Mouse (Mus musculus) MEL (cell line): ENCODE data around the gene Camta1. TPM values are rescaled to one million over a fixed set of nuclear protein-coding genes. Genes with fewer than 3 reads are reported as not detected.

Experiments
- DNase-seq: peaks from one replicate; pipeline ENCODE4 v3.0.0; 2011; ENCODE audit warnings: low read depth, low spot score
- H3K27ac ChIP-seq: 2 replicates; pipeline ENCODE4 v1.5.1; 2012; ENCODE audit warnings: low read depth, mild to moderate bottlenecking, control low read depth, low read length, moderate library complexity; ENCODE audit not compliant: control insufficient read depth
- H3K27me3 ChIP-seq, 2 experiments: fragments of 150-350 bp in 1 of 2; sonication (generic) in 1 of 2; 2 replicates each; pipeline ENCODE4 v1.6.1; 2012; ENCODE audit warnings: low read length in 2 of 2, mild to moderate bottlenecking in 2 of 2, improper control_type of control experiment in 1 of 2, moderate library complexity in 1 of 2; ENCODE audit not compliant: insufficient read depth in 2 of 2, control insufficient read depth in 1 of 2
- H3K36me3 ChIP-seq, 2 experiments: 2 replicates each; pipeline ENCODE4 v1.6.1; 2012 to 2014; ENCODE audit warnings: low read length in 2 of 2, improper control_type of control experiment in 1 of 2, inconsistent platforms in 1 of 2, mild to moderate bottlenecking in 1 of 2; ENCODE audit not compliant: insufficient read depth in 2 of 2, control insufficient read depth in 1 of 2
- H3K4me1 ChIP-seq, 2 experiments: fragments of 150-350 bp in 1 of 2; sonication (generic) in 1 of 2; 2 replicates each; pipeline ENCODE4 v1.6.1; 2012; ENCODE audit warnings: low read length in 2 of 2, improper control_type of control experiment in 1 of 2, mild to moderate bottlenecking in 1 of 2; ENCODE audit not compliant: insufficient read depth in 2 of 2, control insufficient read depth in 1 of 2
- H3K4me3 ChIP-seq, 2 experiments: fragments of 150-350 bp in 1 of 2; sonication (generic) in 1 of 2; 2 replicates each; pipeline ENCODE4 v1.5.1; 2012; ENCODE audit warnings: low read depth in 2 of 2, low read length in 2 of 2, mild to moderate bottlenecking in 2 of 2, moderate library complexity in 2 of 2, control low read depth in 1 of 2, improper control_type of control experiment in 1 of 2; ENCODE audit not compliant: control insufficient read depth in 1 of 2, insufficient read depth in 1 of 2
- H3K79me2 ChIP-seq: 2 replicates; pipeline ENCODE4 v1.6.1; 2012; ENCODE audit warnings: mild to moderate bottlenecking, low read length, moderate library complexity; ENCODE audit not compliant: control insufficient read depth, poor library complexity, insufficient read depth
- H3K9ac ChIP-seq: 2 replicates; pipeline ENCODE4 v1.6.1; 2012; ENCODE audit warnings: low read depth, mild to moderate bottlenecking, control low read depth, low read length, moderate library complexity; ENCODE audit not compliant: control insufficient read depth, poor library complexity, severe bottlenecking
- H3K9me3 ChIP-seq: fragments of 150-350 bp; sonication (generic); replicated peaks from 2 replicates; pipeline ENCODE4 v1.6.1; 2012; ENCODE audit warnings: mild to moderate bottlenecking, low read length, improper control_type of control experiment, moderate library complexity; ENCODE audit not compliant: insufficient read depth
- ELF1 ChIP-seq: IDR thresholded peaks from 2 replicates; pipeline ENCODE4 v1.6.1; 2014; ENCODE audit warnings: low read depth, mild to moderate bottlenecking, inconsistent platforms, low read length, improper control_type of control experiment, moderate library complexity
- EP300 ChIP-seq, 2 experiments: IDR thresholded peaks; 2 replicates each; pipeline ENCODE4 v1.6.1; 2011; ENCODE audit warnings: improper control_type of control experiment in 2 of 2, low read length in 2 of 2, low read depth in 1 of 2, mild to moderate bottlenecking in 1 of 2
- ETS1 ChIP-seq: IDR thresholded peaks from 2 replicates; pipeline ENCODE4 v1.6.1; 2012; ENCODE audit warnings: low read depth, mild to moderate bottlenecking, inconsistent platforms, low read length, improper control_type of control experiment, moderate library complexity
- GATA1 ChIP-seq: IDR thresholded peaks from 2 replicates; pipeline ENCODE4 v1.6.1; 2011; ENCODE audit warnings: low read depth, low read length, improper control_type of control experiment
- JUND ChIP-seq: IDR thresholded peaks from 2 replicates; pipeline ENCODE4 v1.6.1; 2011; ENCODE audit warnings: low read depth, mild to moderate bottlenecking, improper control_type of control experiment, low read length
- MAX ChIP-seq: IDR thresholded peaks from 2 replicates; pipeline ENCODE4 v1.6.1; 2011; ENCODE audit warnings: low read length, improper control_type of control experiment
- MEF2A ChIP-seq: IDR thresholded peaks from 2 replicates; pipeline ENCODE4 v1.6.1; 2014; ENCODE audit warnings: low read depth, mild to moderate bottlenecking, inconsistent platforms, low read length, improper control_type of control experiment; ENCODE audit not compliant: poor library complexity, insufficient replicate concordance, severe bottlenecking; ENCODE audit errors: extremely low read depth
- MXI1 ChIP-seq: IDR thresholded peaks from 2 replicates; pipeline ENCODE4 v1.6.1; 2011; ENCODE audit warnings: mild to moderate bottlenecking, low read depth, low read length, improper control_type of control experiment
- NELFE ChIP-seq: IDR thresholded peaks from 2 replicates; pipeline ENCODE4 v1.6.1; 2011; ENCODE audit warnings: low read depth, low read length, improper control_type of control experiment
- NRF1 ChIP-seq: IDR thresholded peaks from 2 replicates; pipeline ENCODE4 v1.6.1; 2014; ENCODE audit warnings: low read depth, mild to moderate bottlenecking, inconsistent platforms, low read length, improper control_type of control experiment, moderate library complexity; ENCODE audit not compliant: poor library complexity, insufficient read depth, severe bottlenecking
- POLR2A ChIP-seq, 2 experiments: IDR thresholded peaks; 2 replicates each; pipeline ENCODE4 v1.6.1; 2011 to 2012; ENCODE audit warnings: low read length in 2 of 2, mild to moderate bottlenecking in 2 of 2, control low read depth in 1 of 2, improper control_type of control experiment in 1 of 2, low read depth in 1 of 2, moderate library complexity in 1 of 2; ENCODE audit not compliant: control insufficient read depth in 1 of 2, insufficient read depth in 1 of 2, poor library complexity in 1 of 2
- POLR2AphosphoS2 ChIP-seq: IDR thresholded peaks from 2 replicates; pipeline ENCODE4 v1.6.1; 2011; ENCODE audit warnings: low read length, improper control_type of control experiment
- RCOR1 ChIP-seq: IDR thresholded peaks from 2 replicates; pipeline ENCODE4 v1.6.1; 2012; ENCODE audit warnings: low read depth, mild to moderate bottlenecking, inconsistent platforms, low read length, improper control_type of control experiment
- SIN3A ChIP-seq: IDR thresholded peaks from 2 replicates; pipeline ENCODE4 v1.6.1; 2012; ENCODE audit warnings: low read length, improper control_type of control experiment, inconsistent platforms
- SMC3 ChIP-seq: IDR thresholded peaks from 2 replicates; pipeline ENCODE4 v1.6.1; 2011; ENCODE audit warnings: low read depth, low read length, improper control_type of control experiment
- TAL1 ChIP-seq: IDR thresholded peaks from 2 replicates; pipeline ENCODE4 v1.6.1; 2012; ENCODE audit warnings: mild to moderate bottlenecking, inconsistent platforms, low read length, moderate library complexity, mixed read lengths
- TCF12 ChIP-seq: IDR thresholded peaks from 2 replicates; pipeline ENCODE4 v1.6.1; 2014; ENCODE audit warnings: low read depth, mild to moderate bottlenecking, inconsistent platforms, low read length, improper control_type of control experiment, moderate library complexity
- USF2 ChIP-seq, 2 experiments: IDR thresholded peaks; 2 replicates each; pipeline ENCODE4 v1.6.1; 2011 to 2012; ENCODE audit warnings: improper control_type of control experiment in 2 of 2, low read length in 2 of 2, borderline replicate concordance in 1 of 2, inconsistent platforms in 1 of 2, low read depth in 1 of 2, mild to moderate bottlenecking in 1 of 2; ENCODE audit not compliant: insufficient read depth in 1 of 2
- ZC3H11A ChIP-seq: IDR thresholded peaks from 2 replicates; pipeline ENCODE4 v1.6.1; 2012; ENCODE audit warnings: low read depth, mild to moderate bottlenecking, inconsistent platforms, low read length, improper control_type of control experiment
- ZMIZ1 ChIP-seq: IDR thresholded peaks from 2 replicates; pipeline ENCODE4 v1.6.1; 2012; ENCODE audit warnings: low read depth, mild to moderate bottlenecking, inconsistent platforms, low read length, improper control_type of control experiment, moderate library complexity
- polyA plus RNA-seq, 2 experiments: library from polyadenylated mRNA; stranded (reverse) in 1 of 2; unstranded in 1 of 2; fragments of >175 nt in 1 of 2; fragments of >200 nt in 1 of 2; gene quantifications; 2 replicates each; pipeline versions ENCODE4 v1.2.1 to v1.2.4; 2012; ENCODE audit warnings: low replicate concordance in 2 of 2, low read depth in 1 of 2; ENCODE audit not compliant: insufficient read length in 2 of 2, insufficient read depth in 1 of 2, missing spikeins in 1 of 2
- total RNA-seq: library from RNA; depleted of rRNA; stranded (reverse); fragments of 300-350 nt; gene quantifications from 2 replicates; pipeline ENCODE4 v1.2.3, GENCODE M21; 2012

Camta1 gene
- total and polyA plus RNA-seq, 3 experiments = 28.2 to 87.5 TPM; not detected in 1

- H3K27ac ChIP-seq = no peak overlapping the region
- H3K4me1 ChIP-seq = peaks cover 10 to 30% of the 10 kb centered on the region in 2 experiments
- no peak overlapping the region for H3K4me3 ChIP-seq
- H3K9me3 ChIP-seq = no peaks in the 10 kb centered on the region
- H3K36me3 ChIP-seq = peaks cover 0 to 16% of the 10 kb centered on the region in 2 experiments; a peak in 2 of 4 replicates
- no peak overlapping the region for H3K9ac ChIP-seq
- no peaks in the 10 kb centered on the region for H3K27me3 ChIP-seq
- DNase-seq = no peak
- no peaks in the 10 kb centered on the region for H3K79me2 ChIP-seq
- TF ChIP-seq MXI1 (no peak), MAX (no peak), TCF12 (no peak), GATA1 (no peak), NELFE (no peak), ETS1 (no peak), ZMIZ1 (no peak), SIN3A (no peak), USF2 (IDR thresholded peaks at IDR 0.05; ENCODE audit: borderline replicate concordance in 1 of 2, insufficient read depth in 1 of 2, low read depth in 1 of 2, low read length in 2 of 2) (no peak), POLR2A (IDR thresholded peaks at IDR 0.05; ENCODE audit: control insufficient read depth in 1 of 2, insufficient read depth in 1 of 2, low read depth in 1 of 2, low read length in 2 of 2, poor library complexity in 1 of 2) (no peak), ELF1 (no peak), ZC3H11A (no peak), JUND (no peak), NRF1 (no peak), RCOR1 (no peak), EP300 (IDR thresholded peaks at IDR 0.05; ENCODE audit: low read depth in 1 of 2, low read length in 2 of 2) (no peak), POLR2AphosphoS2 (no peak), TAL1 (no peak), MEF2A (no peak), SMC3 (no peak)
- TF ChIP-seq, all 39 proteins: peak for 0
These were observed 47.1 kb upstream of the Camta1 start for GRCm38 (mm10) chr4:151908809-151909208.
